Mouse (Mus musculus) R1 (cell line): ENCODE results near the gene Olfr854.

Experiments
- DNase-seq: peaks from one replicate; pipeline ENCODE4 v3.0.0-alpha.2; 2018; ENCODE audit warnings: low read depth, low spot score

Gene Olfr854

GRCm38 (mm10) chr9:19567282-19567681 lies at the start of gene Olfr854:
Gene Olfr854 (minus strand): TSS chr9:19567382.
- no peak for DNase-seq

- no peak for DNase-seq
Observed at GRCm38 (mm10) chr9:19582317-19582716, 15.1 kb upstream of the Olfr854 start, which contains the start of gene Olfr855. Gene Olfr855 (plus strand): TSS chr9:19582617.

- no peak for DNase-seq
Observed at GRCm38 (mm10) chr9:19540976-19541375, 26.2 kb downstream of the Olfr854 start, which contains the start of gene Olfr853. Gene Olfr853 (minus strand): TSS chr9:19541076.
